Mouse (Mus musculus) left cerebral cortex, postnatal 36 days (tissue): ENCODE results near the gene Pdzd8. TPM values are rescaled to one million over a fixed set of nuclear protein-coding genes. Genes with fewer than 3 reads are reported as not detected.
A peak's percentile ranks its signal among the peaks of the same experiment; 100 is the strongest.

Source experiments
- DNase-seq, 2 experiments: peaks; one replicate each; pipeline ENCODE4 v3.0.0; 2021 to 2022; ENCODE audit warnings: low spot score in 2 of 2, mixed read lengths in 1 of 2
- intact Hi-C: fragments of 180-260 bp; cut with DNase I; formaldehyde crosslinking; loops from one replicate; pipeline ENCODE4 v1.15.1; 2025
- total RNA-seq, 2 experiments: library from RNA; stranded (reverse); gene quantifications; 2 replicates each; pipeline ENCODE4 v1.2.3; 2021

The Pdzd8 gene
- total RNA-seq, 2 experiments from 2014 or later = 56.4 to 60.2 TPM

DNA sequence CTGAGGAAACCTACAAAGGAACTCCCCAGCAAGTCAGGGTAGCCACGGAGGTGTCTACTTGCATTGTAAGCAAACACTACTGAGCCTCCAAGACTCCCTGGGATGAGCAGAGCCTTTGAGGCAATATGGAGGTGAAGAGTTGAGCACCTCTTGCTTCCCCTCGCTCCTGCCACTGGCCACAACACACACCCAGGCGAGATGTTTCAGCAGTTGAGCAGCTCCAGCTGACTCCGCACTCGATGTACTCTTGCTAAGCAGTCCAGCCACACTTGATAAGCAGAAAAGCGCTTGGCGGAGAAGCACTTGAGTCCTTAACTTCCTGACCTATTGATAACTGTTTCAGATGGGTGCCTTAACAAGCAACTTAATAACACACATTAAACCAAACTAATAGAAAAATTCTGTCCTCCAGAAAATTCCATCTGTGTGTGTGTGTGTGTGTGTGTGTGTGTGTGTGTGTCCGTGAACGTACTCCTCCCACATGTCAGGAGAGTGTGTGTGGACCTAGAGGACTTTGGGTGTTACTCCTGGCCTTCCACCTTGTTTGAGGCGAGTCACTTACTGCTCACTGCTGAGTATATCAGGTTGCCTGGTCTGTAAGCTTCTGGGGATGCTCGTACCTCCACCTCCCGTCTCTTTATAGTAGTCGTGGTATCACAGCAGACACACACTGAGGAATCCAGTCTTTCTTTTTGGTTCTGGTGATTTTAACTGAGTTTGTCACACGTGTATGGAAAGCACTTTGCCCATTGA is 11.4 kb upstream of the Pdzd8 start:
- intact Hi-C loops = no loop called here
- no peak for DNase-seq

DNA sequence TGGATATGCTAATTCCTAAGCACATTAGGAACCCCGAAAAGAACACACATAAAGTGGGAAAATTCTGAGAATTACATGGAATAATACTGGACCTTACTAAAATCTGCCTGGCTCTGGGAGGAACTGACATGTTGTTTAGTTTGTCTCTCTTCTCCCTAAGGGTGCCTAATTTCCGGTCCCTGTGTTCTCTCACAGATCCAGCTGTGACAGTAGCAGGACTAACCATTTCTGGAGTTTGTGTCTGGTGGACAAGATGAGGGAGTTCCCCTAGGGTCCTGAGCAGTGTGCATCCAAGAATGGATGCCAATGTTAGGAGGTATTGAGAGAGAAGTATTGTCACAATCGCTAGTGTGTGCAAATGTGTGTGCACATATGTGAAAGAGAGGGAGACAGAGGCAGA is 10.8 kb upstream of the Pdzd8 start:
- no peak for DNase-seq
- intact Hi-C loops = no loop called here

DNA sequence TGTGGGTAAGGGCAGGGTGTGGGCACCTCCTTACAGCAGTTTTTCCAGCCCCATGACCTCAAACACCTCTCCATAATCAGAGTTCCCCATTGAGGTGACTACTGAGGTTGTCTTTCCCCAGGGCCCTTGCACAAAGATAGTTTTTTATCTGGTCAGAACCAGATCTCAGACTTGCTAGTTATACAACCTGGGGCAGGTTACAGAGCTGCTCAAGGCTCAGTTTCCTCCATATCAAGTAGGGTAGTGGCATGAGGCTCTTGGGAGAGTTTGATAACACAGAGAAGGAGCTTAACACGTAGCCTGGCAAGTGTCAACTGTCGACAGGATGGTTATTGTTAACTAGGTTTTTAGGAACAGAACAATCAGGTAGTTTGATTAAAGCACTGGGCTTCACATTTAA is 9.3 kb upstream of the Pdzd8 start:
- intact Hi-C loops = no loop called here
- DNase-seq = no peak

DNA sequence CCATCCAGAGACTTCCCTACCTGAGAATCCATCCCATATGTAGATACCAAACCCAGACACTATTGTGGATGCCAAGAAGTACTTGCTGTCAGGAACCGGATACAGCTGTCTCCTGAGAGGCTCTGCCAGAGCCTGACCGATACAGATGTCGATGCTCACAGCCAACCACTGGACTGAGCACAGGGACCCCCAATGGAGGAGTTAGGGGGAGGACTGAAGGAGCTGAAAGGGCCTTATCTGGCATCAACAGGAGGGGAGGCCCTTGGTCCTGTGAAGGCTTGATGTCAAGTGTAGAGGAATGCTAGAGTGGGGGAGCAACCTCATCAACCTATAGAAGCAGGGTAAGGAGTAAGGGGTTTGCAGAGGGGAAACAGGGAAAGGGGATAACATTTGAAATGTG is 7.2 kb upstream of the Pdzd8 start:
- peak in 1 of 2 experiments; percentile 1 for DNase-seq
- intact Hi-C loops = no loop called here

DNA sequence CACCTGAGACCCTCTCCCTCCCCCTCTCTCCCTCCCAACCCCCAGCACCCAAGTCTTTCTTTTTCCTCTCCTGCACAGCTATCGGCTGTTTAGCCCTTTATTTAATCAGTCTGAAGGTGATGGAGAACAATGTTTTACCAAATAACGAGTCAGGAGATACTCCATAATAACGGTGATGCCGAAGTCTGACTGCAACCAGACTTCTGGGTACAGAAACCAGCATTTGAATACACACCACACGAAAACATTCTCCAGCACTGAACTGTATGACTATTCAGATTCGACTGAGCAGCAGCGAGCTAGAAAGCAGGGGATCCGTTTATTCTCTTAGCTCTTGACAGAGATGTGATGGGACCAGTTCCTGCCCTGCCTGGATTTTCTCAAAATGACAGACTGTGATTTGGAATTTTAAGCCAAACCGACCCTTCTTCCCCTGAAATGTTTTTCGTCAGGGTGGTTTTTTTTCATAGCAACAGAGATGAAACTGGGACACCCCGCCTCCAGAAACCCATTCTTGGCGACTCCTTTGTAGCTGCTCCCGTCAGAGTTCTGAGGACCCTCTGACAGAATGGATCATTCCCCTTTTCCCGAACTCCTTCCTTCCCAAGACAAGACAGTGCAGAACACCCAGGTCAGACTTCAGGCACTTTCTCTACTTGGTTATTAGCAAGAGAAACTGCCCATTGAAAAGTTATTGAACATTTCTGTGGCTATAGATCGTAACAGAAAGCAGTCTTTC is 5.7 kb upstream of the Pdzd8 start:
- DNase-seq = no peak

DNA sequence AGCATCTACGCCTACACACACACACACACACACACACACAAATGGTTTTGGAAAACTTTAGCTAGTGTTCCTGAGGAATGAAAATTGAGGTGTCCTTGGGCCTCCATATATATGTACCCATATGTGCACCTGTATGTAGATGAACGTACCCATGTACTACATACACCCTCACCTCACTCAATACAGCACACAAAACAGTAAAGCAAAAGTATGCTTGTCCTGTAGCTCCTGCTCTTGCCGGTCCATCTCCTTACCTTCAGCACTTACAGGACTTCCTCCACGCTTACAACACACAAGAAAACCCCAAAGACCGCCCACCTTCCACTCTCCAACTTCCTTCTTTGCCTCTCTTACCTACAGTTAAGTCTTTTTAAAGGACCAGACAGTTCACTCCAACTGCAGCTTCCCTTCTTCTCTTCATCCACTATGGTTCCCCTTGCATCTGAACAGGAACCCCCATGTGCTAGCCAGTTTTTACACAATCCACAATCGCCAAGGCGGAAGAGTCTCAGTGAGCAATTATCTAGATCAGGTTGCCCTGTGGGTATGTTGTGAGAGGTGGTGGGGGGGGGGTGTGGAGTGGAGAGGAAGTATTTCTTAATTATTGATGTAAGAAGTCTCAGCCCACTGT is 4.8 kb upstream of the Pdzd8 start:
- intact Hi-C loops = no loop called here
- DNase-seq = no peak

More for the DNA sequence above, 5.7 kb upstream of the Pdzd8 start:
- intact Hi-C loops = no loop called here

DNA sequence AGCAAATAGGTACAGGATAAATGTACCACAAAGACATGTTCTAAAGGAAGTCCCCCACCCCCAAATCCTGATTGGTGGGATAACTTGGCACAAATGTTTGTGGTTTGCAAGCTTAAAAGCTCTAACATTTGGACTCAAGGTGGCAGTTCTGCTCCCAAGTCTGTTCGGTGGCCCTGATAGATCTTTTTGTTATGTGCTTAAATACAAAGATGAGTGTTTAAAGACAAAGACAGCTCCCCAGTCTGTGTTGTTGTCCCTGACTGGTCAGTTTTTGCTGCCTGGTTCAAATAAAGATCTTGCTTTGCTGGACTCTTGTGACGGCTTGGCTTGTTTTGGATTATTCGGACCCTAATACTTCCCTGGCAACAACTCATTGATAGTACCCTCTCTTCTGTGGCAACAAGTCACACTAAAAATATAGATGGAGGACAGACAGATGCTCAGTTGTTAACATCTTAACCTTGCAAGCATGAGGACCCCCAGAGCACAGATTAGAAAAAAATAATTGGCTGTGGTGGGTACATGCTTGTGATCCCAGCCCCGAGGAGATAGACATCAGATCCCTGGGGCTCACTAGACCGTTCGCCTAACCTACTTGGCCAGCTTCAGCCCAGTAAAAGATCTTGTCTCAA is 3.9 kb upstream of the Pdzd8 start:
- no peak for DNase-seq
- intact Hi-C loops = no loop called here

DNA sequence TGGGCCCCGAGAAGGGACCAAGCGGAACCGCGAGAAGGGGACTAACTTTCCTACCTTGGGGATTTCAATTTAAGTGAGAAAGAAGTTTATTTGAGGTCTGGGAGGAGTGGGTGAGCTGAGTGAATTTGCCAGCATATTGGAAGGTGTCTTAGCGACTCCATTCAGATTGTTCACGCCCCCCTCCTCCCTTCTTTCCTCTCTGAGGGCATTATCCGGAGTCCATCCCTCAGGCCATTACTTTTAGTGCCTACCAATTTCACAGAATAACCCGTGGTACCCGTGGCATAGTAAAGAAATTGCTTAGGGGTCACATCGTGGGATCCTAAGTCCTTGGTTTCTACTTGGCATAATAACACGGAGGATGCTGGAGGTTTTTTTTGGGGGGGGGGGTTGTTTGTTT is 745 bp upstream of the Pdzd8 start:
- intact Hi-C loops = no loop called here
- no peak for DNase-seq

DNA sequence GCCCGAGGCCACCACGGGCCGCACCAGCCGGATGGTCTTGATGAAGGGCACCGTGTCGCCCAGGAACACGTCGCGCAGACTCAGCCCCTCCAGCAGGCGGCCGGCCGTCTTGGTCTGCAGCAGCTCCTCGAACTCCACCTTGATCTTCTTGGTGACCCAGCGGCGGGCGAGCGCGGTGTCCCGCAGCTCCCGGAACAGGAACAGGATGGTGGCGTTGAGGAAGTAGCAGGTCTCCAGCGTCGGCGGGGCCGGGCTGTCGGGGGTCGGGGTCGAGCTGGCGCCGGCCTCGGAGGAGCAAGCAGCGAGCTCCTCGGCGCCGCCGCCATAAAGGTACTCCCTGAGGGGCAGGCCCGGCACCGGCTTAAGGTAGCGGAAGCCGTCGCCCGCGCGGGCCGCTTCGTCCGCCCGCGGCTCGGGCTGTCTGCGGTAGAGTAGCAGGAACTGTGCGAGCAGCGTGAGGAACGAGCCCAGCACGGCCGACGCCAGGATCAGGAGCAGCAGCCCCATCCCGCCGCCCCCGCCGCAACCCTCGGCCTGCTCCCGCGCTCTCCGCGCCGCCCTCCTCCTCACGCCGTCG is 411 bp downstream of the Pdzd8 start:
- DNase-seq = peak; percentile 47 to 54

DNA sequence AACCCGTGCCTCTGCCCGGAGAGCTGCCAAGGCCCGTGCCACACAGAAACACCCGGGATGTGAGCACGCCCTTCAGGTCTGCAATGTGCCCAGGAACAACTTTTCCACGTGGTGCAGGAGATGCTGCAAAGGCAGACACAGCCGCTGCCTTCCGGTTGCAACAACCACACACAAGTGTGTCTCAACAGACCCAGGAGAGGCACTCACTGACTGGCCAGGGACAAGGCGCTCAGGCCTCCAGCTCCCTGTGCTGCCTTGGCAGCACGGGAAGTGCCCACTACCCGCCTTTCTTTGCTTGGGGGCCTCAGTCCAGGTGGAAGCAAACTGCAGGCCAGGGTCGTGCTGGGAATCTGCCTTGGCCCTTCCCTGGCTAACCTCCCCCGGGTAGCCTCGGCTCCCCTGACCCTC is 1.3 kb downstream of the Pdzd8 start:
- peak; percentile 30 to 34 for DNase-seq
- intact Hi-C loops = no loop called here

More for the DNA sequence above, 411 bp downstream of the Pdzd8 start:
- intact Hi-C loops = no loop called here

DNA sequence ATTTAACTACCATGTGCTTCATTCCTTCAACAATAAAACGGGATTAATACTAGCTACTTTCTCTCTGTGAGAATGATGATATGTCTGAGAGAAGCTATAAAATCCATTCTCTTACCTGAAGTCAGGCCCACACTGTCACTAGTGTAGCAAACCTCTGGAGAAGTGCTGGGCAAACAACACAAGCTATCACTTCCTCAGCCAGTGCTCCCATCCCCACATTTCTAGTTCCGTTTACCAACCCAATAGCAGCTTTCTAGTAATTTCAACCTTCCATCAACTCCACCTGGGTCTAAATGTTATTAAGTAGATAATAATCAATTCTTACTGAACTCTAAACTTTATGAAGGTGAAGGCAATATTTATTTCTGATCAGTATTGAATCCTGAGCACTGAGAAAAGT is 2.6 kb downstream of the Pdzd8 start:
- no peak for DNase-seq
- intact Hi-C loops = no loop called here

DNA sequence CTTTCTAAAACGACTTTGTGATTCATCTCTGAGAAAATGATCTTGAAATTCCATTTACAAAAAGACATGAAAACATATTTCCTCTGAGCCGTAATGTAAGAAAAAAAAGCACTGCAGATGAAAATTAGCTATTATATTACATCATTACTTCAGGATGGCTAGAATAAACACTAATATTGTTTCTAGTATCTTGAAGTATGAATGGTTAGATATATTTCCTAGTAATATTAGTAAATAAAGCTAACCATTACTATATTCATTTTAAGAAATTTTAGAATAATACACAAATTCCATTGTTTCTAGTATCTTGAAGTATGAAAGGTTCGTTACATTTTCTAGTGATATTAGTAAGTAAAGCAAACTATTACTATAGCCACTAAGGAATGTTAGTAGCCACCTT is 5.7 kb downstream of the Pdzd8 start:
- no peak for DNase-seq
- intact Hi-C loops = no loop called here

DNA sequence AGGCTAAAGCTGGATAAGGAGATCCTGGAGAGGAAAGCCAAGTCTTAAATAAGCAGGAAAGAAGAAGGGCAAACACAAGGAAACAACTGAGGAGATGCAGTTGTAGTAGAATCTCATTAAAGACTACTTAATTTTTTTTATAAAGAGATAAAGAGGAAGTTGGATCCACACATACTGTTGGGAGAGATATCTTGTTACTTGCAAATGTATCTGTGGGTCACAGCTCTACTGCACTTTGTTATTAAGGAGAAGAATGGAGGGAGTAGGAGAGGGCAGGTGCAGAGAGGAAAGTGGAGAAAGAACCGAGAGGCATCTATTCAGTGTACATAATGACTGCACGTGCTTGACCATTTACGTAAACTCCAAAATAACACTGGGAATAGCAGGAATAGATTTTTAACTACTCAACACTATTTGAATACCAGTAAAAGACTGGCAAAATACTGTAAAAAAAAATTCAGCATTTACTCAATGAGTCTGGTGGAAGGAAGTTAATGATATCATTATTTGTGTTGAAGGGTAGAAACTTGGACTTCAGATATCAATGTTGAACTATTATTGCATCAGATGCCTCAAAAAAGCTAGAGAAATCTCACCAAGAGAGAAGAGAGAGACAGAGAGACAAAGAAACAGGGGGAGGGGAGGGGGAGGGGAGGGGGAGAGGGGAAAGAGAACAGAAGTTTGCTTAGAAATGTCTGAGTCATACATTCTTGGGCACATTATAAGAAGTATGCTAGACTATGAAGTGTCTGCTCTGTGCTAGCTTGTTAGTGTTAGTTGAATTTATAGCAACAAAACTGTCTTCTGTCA is 7.5 kb downstream of the Pdzd8 start:
- DNase-seq = no peak
- intact Hi-C loops = no loop called here

DNA sequence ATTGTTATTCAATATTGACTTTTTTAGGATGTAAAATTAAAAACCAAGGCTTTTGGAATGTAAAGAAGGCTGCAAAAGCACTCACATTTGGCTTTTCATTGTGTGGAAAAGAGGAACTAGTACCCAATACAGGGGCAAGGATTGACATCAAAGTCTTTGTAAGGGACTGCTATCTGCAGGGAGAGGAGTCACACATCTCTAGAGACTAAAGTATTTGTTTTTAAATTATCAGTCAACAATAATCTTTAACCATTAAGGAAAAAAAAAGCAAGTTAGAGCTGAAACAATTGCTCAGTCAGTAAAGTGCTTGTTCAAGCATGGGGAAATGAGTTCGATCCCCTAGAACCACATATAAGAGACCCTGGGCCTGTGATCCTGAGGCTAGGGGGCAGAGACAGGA is 8.9 kb downstream of the Pdzd8 start:
- intact Hi-C loops = no loop called here

DNA sequence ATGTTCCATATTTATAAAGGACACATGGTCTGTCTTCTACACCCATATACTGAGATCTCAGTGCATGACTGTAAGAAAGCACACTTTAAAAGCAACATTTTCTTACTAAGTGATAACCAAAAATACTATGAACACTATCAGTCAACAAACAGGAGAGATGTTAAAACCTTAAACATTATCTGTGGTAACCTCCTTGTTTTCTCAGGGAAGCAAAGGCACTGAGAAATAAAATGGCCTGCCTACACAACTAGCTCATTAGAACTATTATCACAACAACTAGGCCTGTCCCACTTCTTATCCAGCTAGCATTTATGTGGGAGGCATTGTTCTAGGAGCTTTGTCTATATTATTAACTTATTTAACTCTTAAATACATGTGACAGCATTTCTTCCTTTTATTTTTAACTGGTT is 14.8 kb downstream of the Pdzd8 start:
- intact Hi-C loops = no loop called here
- DNase-seq = no peak

More for the DNA sequence above, 8.9 kb downstream of the Pdzd8 start:
- no peak for DNase-seq

DNA sequence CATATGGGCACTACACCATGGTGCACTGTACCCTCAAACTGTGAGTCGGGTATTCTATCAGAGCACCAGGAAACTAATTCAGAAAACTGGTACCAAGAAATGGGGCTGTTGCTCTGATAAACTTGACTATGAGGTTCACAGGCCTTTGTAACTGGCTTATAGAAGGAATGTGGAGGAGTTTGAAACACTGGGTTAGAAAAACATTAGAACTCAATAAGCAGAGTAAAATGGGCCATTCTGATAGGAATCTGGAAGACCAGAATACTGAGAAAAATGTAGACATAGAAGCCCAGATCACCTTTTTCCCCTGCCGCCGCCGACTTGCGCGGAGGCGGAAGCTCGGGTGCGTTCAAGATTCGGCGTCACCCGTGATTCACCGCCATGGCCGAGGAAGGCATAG is 23.6 kb downstream of the Pdzd8 start, which contains the start of gene Rps12-ps3:
Gene Rps12-ps3, plus strand, starts transcription at position 301 of the 400 bp plus-strand sequence.
- no peak for DNase-seq
- intact Hi-C loops = no loop called here

DNA sequence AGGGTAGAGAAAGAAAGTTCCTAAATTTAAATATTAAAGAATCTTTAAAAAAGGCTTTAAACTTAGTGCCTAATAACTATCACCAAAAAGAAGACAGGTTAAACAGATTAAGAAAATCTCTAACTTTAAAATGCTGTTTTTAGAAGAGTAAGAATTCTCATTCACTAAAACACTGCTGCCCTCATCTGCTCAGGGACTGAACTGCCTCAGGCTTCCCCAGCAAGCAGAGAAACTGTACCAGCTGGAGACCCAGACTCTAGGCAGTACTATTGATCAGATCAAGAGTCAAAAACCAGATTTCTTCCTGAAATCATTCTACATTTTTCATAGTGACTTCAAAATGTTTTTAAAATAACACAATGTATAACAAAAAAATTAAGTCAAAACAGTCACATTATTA is 29.0 kb downstream of the Pdzd8 start:
- no peak for DNase-seq
- intact Hi-C loops = loop anchor here (2.0 kb wide), 1 partner anchor 78 kb away; no protein-coding TSS in a partner anchor

DNA sequence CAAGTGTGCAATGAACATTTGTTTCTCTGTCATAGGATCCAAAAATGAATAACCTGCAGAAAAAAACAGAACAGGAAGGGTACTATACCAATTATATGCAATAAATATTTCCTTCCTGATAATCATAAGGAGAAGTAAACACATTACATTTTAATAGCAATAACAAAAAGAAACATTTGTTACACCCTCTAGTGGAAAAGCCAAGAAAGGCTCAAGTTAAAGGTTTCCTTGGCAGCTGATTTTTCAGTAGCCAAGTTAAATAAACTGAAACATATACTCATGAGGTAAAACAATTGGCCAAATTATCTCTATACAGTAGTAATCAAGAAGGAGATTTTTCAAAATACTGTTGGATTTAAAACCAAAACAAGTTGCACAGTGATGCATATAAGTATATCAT is 30.3 kb downstream of the Pdzd8 start:
- intact Hi-C loops = no loop called here

More for the DNA sequence above, 30.3 kb downstream of the Pdzd8 start:
- no peak for DNase-seq
